Mouse (Mus musculus) lung, postnatal 4 days (tissue): Measurements from ENCODE around the gene Atrip.

Source experiments
- DNase-seq, 2 experiments: peaks; one replicate each; pipeline ENCODE4 v3.0.0; 2021

Atrip gene

GRCm38 (mm10) chr9:109056916-109057315, 17.0 kb downstream of the Atrip start:
- no peak for DNase-seq

GRCm38 (mm10) chr9:109056081-109056690, 17.7 kb downstream of the Atrip start:
- no peak for DNase-seq

GRCm38 (mm10) chr9:109055271-109056030, 18.5 kb downstream of the Atrip start:
- no peak for DNase-seq

- DNase-seq, result peak; percentile 77 to 81
These were observed 19.2 kb downstream of the Atrip start for GRCm38 (mm10) chr9:109054712-109055111.

- DNase-seq, result no peak
These were observed 20.1 kb downstream of the Atrip start for GRCm38 (mm10) chr9:109053851-109054250.

- DNase-seq, result no peak
These were observed 20.6 kb downstream of the Atrip start for GRCm38 (mm10) chr9:109053366-109053765.

GRCm38 (mm10) chr9:109052490-109053260, 21.2 kb downstream of the Atrip start:
- no peak for DNase-seq

- DNase-seq, result no peak
These were observed 22.1 kb downstream of the Atrip start for GRCm38 (mm10) chr9:109051651-109052489.

GRCm38 (mm10) chr9:109051011-109051501, 22.9 kb downstream of the Atrip start:
- DNase-seq, result no peak

GRCm38 (mm10) chr9:109050674-109050997, 23.3 kb downstream of the Atrip start:
- peak in 1 of 2 experiments; percentile 11 for DNase-seq

GRCm38 (mm10) chr9:109049996-109050673, 23.8 kb downstream of the Atrip start:
- peak in 1 of 2 experiments; percentile 17 for DNase-seq

GRCm38 (mm10) chr9:109049316-109049715, 24.6 kb downstream of the Atrip start:
- no peak for DNase-seq

- peak; percentile 68 to 79 for DNase-seq
These were observed 27.6 kb downstream of the Atrip start for GRCm38 (mm10) chr9:109046306-109046705.

GRCm38 (mm10) chr9:109041351-109041750, 32.6 kb downstream of the Atrip start:
- DNase-seq, result no peak

GRCm38 (mm10) chr9:109040906-109041305, 33.0 kb downstream of the Atrip start:
- peak; percentile 50 to 73 for DNase-seq

- DNase-seq, result no peak
These were observed 33.7 kb downstream of the Atrip start for GRCm38 (mm10) chr9:109040216-109040615.

- no peak for DNase-seq
These were observed 34.2 kb downstream of the Atrip start for GRCm38 (mm10) chr9:109039681-109040080.

GRCm38 (mm10) chr9:109038901-109039364, 35.0 kb downstream of the Atrip start:
- DNase-seq, result peak; percentile 69 to 74

GRCm38 (mm10) chr9:109038086-109038895, 35.6 kb downstream of the Atrip start, which contains the start of gene Shisa5:
Shisa5 (plus strand) TSS chr9:109038565.
- DNase-seq, result peak; percentile 89 to 90

GRCm38 (mm10) chr9:109032435-109032834, 41.5 kb downstream of the Atrip start:
- no peak for DNase-seq

- DNase-seq, result peak in 1 of 2 experiments; percentile 14
These were observed 42.2 kb downstream of the Atrip start for GRCm38 (mm10) chr9:109031686-109032085.
